Mouse (Mus musculus): Measurements from ENCODE around the gene Pi4ka. TPM values are rescaled to one million over a fixed set of nuclear protein-coding genes. Genes with fewer than 3 reads are reported as not detected.

Pi4ka gene
- total RNA-seq, 2 experiments from 2014 or later: 324 to 328 TPM

DNA sequence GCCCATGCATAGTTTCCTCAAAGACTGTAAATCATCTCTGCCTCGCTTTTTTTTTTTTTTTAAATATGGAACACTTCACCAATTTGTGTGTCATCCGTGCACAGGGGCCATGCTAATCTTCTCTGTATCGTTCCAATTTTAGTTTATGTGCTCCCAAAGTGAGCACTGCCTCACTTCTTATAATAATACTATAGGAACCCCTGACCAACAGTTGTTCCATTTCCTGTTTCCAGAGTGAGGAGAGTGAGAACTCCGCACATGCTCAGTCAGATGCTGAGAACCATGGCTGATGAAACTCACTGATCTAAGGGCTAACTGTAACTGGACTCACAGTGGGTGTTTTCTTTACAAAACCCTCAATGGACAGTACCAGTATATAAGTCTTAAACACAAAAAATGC, 64.3 kb downstream of the Pi4ka start:
- intact Hi-C loops (cut with DNase I): no loop called here
- no peak for DNase-seq (ENCODE audit: low spot score in 2 of 2)

- no peak for DNase-seq (ENCODE audit: low spot score in 2 of 2)
- intact Hi-C loops (cut with DNase I): no loop called here
Observed at GRCm38 (mm10) chr16:17340705-17341104, 65.4 kb downstream of the Pi4ka start.

- intact Hi-C loops (cut with DNase I): no loop called here
- DNase-seq (ENCODE audit: low spot score in 2 of 2): no peak
Observed at GRCm38 (mm10) chr16:17339701-17340100, 66.4 kb downstream of the Pi4ka start.

DNA sequence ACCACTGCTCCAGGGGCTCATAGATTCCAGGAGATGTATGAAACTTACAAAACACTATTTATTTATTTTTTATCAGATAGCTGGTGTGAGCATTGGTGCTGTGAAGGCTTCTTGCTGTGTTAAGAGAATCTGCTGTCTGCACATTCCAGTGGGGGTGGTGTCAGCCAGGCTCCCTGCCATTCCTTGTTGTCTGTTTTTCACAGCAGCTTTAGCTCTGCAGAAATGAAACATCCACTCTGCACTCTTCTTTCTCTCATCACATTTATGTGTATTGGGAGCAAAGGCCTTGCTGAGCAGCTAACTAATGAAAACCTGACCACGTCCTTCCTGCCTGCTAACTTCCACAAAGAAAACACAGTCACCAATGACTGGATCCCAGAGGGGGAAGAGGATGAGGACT, 70.0 kb downstream of the Pi4ka start:
- DNase-seq (ENCODE audit: low spot score in 2 of 2): peak in 1 of 2 experiments; percentile 38
- intact Hi-C loops (cut with DNase I): no loop called here

DNA sequence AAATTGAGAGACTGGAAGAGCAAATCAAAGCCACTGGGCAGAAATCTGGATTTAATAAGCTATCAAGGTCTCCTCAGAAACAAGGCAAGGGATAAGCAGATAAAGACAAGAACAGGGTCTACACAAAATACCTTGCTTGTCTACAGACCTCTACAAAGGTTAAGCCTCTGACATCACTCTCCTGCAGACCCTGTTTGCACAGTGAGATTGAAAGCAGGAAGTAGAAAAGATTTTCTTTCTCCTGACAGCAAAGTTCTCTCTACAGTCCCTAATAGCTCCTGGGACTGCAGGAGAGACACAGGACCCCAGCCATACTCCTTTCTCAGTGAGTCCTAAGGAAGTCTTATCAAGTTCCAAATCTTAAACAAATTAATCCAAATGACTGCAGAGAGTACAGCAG, 71.5 kb downstream of the Pi4ka start:
- intact Hi-C loops (cut with DNase I): no loop called here
- DNase-seq (ENCODE audit: low spot score in 2 of 2): no peak

DNA sequence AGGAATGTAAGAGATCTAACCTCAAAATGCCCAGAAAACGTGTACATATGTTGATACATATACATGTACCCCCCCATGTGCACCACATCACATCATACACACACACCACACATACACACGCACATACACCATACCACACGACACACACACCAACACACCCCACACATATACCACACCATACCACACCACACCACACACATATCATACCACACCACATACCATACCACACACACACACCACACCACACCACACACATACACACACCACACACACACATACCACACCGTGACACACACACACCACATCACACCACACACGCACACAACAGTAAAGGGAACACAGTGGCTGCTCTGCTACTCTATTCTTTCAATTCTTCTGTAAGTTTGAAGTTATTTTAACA, 74.3 kb downstream of the Pi4ka start:
- DNase-seq (ENCODE audit: low spot score in 2 of 2): no peak
- intact Hi-C loops (cut with DNase I): no loop called here

DNA sequence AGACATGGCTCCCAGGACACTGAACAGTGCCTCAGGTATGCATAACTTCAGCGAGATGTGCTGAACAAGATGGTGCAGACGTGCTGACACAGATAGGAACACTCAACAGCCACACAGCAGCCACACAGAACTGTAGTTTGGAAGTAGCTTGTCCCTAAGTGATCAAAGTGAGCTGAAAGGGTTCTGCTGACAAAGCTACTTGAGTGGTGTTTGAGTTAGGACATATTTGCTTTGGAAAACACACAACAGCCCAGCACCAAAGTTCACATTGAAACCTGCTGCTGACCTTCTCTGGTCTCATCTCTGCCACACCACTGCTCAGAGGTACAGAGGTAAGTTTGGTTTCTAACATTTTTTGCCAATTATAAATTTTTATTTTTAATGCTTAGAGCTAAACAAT, 75.0 kb downstream of the Pi4ka start, which contains the start of gene Serpind1:
Gene Serpind1, plus strand, starts transcription at position 256 of the 400 bp plus-strand sequence.
- no peak for DNase-seq (ENCODE audit: low spot score in 2 of 2)
- intact Hi-C loops (cut with DNase I): no loop called here

DNA sequence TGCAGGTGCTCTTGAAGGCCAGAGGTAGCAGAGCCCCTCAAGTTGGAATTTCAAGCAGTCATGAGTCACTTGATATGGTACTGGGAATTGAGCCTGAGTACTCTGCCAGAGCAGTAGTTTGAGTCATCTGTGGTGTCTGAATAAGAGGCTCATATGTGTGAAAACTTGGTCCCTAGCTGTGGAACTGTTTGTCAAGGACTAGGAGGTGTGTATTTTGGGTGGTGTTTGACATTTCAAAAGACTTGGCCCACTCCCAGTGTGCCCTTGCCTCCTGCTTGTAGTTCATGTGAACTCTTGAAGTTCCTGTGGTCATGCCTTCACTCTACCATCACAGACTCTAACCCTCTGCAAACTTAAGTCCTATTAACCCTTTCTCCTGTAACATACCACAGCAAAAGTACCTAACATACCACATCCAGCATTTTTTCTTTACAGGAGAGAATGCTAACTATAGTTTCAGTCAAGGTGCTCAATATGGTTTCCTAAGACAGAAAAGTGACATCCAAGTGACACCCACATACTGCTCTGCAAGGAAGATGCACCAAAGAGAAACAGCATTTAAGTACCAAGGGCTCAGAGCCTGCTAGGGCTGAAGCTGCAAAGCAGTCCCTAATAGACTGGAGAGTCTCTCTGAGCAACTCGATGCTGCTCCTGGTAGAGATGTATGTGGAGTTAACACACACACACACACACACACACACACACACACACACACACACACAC, 76.1 kb downstream of the Pi4ka start:
- DNase-seq (ENCODE audit: low spot score in 2 of 2): peak in 1 of 2 experiments; percentile 89

DNA sequence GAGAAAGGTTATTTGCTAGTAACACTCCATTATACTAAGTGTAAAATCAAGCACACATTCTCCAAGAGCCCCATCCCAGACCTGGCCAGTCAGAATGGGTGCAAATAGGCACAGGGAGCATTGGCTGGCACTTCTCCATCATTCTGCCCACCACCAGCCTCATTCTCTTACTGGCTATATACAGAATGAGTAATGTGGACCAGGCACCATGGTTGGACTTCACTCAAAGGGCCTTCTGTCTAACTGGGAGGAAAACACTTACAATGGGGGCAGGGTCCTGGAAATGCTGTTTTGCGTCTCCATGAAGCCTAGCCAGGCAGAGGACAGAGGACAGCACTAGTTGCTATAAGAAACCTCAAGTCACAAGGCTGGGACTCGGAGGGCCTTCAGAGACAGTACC, 80.0 kb downstream of the Pi4ka start:
- intact Hi-C loops (cut with DNase I): no loop called here
- DNase-seq (ENCODE audit: low spot score in 2 of 2): no peak

More for the DNA sequence above, 76.1 kb downstream of the Pi4ka start:
- intact Hi-C loops (cut with DNase I): no loop called here

- intact Hi-C loops (cut with DNase I): no loop called here
- no peak for DNase-seq (ENCODE audit: low spot score in 2 of 2)
Observed at GRCm38 (mm10) chr16:17324745-17325144, 81.4 kb downstream of the Pi4ka start.

DNA sequence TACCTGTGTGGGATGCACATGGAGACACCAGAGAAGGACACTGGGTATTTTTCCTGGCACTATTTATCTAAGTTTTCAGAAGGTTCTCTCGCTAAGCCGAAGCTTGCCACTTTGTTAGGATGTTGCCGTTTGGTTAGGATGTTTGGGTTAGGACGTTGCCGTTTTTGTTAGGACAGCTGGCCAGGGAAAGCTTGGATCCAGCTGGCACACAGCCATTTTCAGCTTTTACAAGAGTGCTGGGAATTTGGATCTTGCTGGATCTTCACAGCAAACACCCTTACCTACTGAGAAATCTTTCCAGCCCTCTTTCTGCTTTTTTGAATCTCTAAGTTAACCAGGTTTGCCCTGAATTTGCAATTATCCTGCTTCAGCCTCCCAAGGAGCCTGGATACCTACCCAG, 84.6 kb downstream of the Pi4ka start:
- DNase-seq (ENCODE audit: low spot score in 2 of 2): peak in 1 of 2 experiments; percentile 38
- intact Hi-C loops (cut with DNase I): no loop called here

GRCm38 (mm10) chr16:17316554-17316953, 89.6 kb downstream of the Pi4ka start:
- intact Hi-C loops (cut with DNase I): no loop called here
- peak in 1 of 2 experiments; percentile 60 for DNase-seq (ENCODE audit: low spot score in 2 of 2)

GRCm38 (mm10) chr16:17312531-17312930, 93.6 kb downstream of the Pi4ka start:
- DNase-seq (ENCODE audit: low spot score in 2 of 2): no peak
- intact Hi-C loops (cut with DNase I): no loop called here

DNA sequence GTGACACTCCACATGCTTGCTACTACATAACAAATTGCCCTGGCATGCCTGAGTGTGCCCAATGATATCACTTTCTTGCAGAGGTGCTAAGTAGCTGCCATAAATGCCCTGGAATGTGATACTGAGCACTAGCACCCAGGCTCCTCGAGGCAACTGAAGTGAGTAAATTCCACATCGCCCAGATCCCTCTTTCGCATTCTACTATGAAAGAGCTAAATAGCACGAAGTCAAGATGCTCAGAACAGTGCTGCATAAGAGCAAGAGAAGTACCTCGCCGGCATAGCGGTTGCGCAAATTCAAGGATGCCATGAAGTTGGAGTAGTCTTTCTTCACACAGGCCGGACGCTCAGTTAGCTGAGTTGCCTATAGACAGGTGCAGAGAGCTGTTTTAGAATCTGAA, 97.1 kb downstream of the Pi4ka start:
- intact Hi-C loops (cut with DNase I): no loop called here
- no peak for DNase-seq (ENCODE audit: low spot score in 2 of 2)

DNA sequence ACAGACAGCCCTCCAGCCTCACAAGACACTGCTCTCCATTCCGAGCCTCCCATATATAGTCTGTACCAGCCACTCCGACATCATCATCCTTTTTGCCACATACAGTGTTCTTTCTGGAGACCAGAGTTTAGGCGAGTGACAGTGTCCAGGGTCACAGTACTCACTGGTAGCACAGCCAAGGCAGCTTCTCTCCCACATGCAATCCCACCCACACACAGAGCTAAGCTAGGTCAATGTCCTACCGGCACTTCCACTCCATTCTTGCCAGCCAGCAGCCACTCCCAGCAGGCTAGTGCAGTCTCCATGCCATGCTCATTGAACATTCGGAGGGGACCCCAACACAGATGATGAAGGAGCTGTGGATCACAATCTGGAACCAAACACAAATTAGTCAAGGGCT, 98.7 kb downstream of the Pi4ka start:
- DNase-seq (ENCODE audit: low spot score in 2 of 2): no peak
- intact Hi-C loops (cut with DNase I): no loop called here

DNA sequence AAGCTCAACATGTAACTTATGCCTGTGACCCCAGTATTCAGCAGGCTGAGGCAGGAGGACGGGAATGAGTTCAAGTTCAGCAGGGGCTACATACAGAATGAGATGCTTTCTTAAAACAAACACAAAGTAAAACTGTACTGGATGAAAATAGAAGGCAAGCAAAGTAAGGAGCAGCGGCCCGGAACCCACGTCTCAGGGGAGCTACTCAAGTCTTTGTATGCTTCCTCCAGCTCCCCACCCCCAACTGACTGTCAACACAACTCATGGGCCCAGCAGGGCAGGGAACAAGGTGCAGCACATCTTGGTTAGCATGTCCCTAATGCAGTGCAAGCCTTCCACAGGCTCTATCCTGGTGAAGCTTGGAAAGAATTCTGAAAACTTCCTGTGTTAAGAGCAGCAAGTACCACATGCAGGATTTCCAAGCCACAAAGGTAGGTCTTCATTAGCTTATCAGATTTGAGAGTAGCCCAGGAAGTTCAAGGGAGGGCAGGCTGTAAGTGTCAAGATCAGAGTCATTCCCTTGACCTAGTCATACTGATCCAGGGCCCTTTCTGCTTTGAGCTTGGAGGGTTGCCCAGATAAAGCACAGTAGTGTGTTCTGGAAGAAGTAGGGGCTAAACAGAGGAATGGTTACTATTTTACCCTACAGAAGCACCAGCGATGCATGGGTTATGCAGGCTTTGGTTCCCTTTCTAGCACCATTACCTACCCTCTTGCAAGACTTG, 102.4 kb downstream of the Pi4ka start:
- intact Hi-C loops (cut with DNase I): no loop called here

GRCm38 (mm10) chr16:17300818-17301217, 105.3 kb downstream of the Pi4ka start:
- no peak for DNase-seq (ENCODE audit: low spot score in 2 of 2)
- intact Hi-C loops (cut with DNase I): no loop called here

More for the DNA sequence above, 102.4 kb downstream of the Pi4ka start:
- no peak for DNase-seq (ENCODE audit: low spot score in 2 of 2)

- intact Hi-C loops (cut with DNase I): no loop called here
- DNase-seq (ENCODE audit: low spot score in 2 of 2): peak; percentile 45 to 49
Observed at GRCm38 (mm10) chr16:17292751-17293150, 113.4 kb downstream of the Pi4ka start.

GRCm38 (mm10) chr16:17291016-17291415, 115.1 kb downstream of the Pi4ka start:
- intact Hi-C loops (cut with DNase I): no loop called here
- no peak for DNase-seq (ENCODE audit: low spot score in 2 of 2)

DNA sequence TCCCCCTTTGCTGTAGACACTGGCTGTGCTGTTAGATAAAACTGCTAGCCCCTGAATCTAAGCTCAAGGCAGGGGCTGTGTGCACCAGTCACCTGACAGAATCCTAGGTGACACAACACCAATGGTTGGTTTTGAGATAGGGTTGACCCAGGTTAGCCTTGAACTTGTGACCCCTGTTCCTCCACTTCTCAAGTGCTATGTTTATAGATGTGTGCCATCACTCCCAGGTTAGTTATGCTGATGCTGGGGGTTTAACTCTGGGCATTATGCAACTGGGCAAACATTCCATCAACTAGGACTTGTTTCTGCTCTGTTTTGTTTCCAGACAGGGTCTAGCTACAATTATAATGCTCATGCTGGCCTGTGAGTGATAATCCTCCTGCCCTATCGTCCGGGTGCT, 119.0 kb downstream of the Pi4ka start:
- intact Hi-C loops (cut with DNase I): no loop called here
- no peak for DNase-seq (ENCODE audit: low spot score in 2 of 2)

GRCm38 (mm10) chr16:17283151-17283550, 123.0 kb downstream of the Pi4ka start:
- intact Hi-C loops (cut with DNase I): no loop called here
- no peak for DNase-seq (ENCODE audit: low spot score in 2 of 2)

Measured in left cerebral cortex, postnatal 25 days (tissue).